In genomic region chr5:124209850-124210249, GRCm38 (mm10) we compare ENCODE assay signal across 14 mouse cellular contexts. TPM values are rescaled to one million over a fixed set of nuclear protein-coding genes. Genes with fewer than 3 reads are reported as not detected.
A peak's percentile ranks its signal among the peaks of the same experiment; 100 is the strongest.
DNase-seq lines count a peak whose midpoint lies in the region; ATAC-seq and TF ChIP-seq lines count a peak whose summit lies in the region.
"Had no signal": no experiment of that assay in that cellular context is flagged by ENCODE, and none has a peak within 500 bp of the region (broad histone marks: within the 10 kb centered on the region; RNA-seq: fewer than 3 reads in every experiment).

No protein-coding gene starts in this region.

- 32% methylated on average over 6 of the region's 6 CpGs for WGBS in heart, embryonic 15.5 days
- 24% methylated on average over 6 of the region's 6 CpGs for WGBS in liver, embryonic 12.5 days (ENCODE audit: insufficient replicate concordance)

- H3K4me1 ChIP-seq in heart, embryonic 15.5 days (replicated peaks) = peaks cover 93% of the 10 kb centered on the region
- H3K4me1 ChIP-seq in E14TG2a.4 (replicated peaks; ENCODE audit: low read depth, low read length) (peaks cover 91% of the 10 kb centered on the region), MEL (ENCODE audit: control insufficient read depth in 1 of 2, insufficient read depth in 2 of 2, low read length in 2 of 2) (peaks cover 1 to 4% of the 10 kb centered on the region in 2 experiments; a peak in 2 of 4 replicates)
- H3K4me1 ChIP-seq in liver, embryonic 12.5 days = peaks cover 90% of the 10 kb centered on the region

- no peak for ATAC-seq in heart, embryonic 15.5 days (replicated peaks; ENCODE audit: insufficient number of reproducible peaks, insufficient read depth, low FRiP score, low read depth)
- ATAC-seq in liver, embryonic 12.5 days = peak; percentile 88
- ATAC-seq: lung, postnatal 0 days had no signal

- TF ChIP-seq RAD21 in MEL (IDR thresholded peaks at IDR 0.05; ENCODE audit: low read depth, low read length) = no peak

- TF ChIP-seq EP300 in MEL (IDR thresholded peaks at IDR 0.05; ENCODE audit: low read depth in 1 of 2, low read length in 2 of 2) = no peak

- H3K4me3 ChIP-seq in heart, embryonic 15.5 days = no peak overlapping the region
- H3K4me3 ChIP-seq in E14TG2a.4 (replicated peaks; ENCODE audit: low read length) (peak overlapping the region; percentile 56), MEL (ENCODE audit: control insufficient read depth in 1 of 2, insufficient read depth in 1 of 2, low read depth in 2 of 2, low read length in 2 of 2) (no peak overlapping the region)
- H3K4me3 ChIP-seq in liver, embryonic 12.5 days = no peak overlapping the region
- H3K4me3 ChIP-seq: embryonic facial prominence, embryonic 13.5 days; limb, embryonic 12.5 days; neural tube, embryonic 15.5 days; stomach, embryonic 15.5 days had no signal

- peak overlapping the region; percentile 77 for H3K27ac ChIP-seq in heart, embryonic 15.5 days
- peak overlapping the region; percentile 19 for H3K27ac ChIP-seq in MEL (ENCODE audit: control insufficient read depth, low read depth, low read length)
- peak overlapping the region; percentile 80 for H3K27ac ChIP-seq in liver, embryonic 12.5 days
- H3K27ac ChIP-seq: embryonic facial prominence, embryonic 13.5 days; limb, embryonic 12.5 days; neural tube, embryonic 15.5 days; stomach, embryonic 15.5 days had no signal

- no peaks in the 10 kb centered on the region for H3K36me3 ChIP-seq in heart, embryonic 15.5 days
- no peaks in the 10 kb centered on the region for H3K36me3 ChIP-seq in E14TG2a.4 (ENCODE audit: insufficient read depth, low read length)
- H3K36me3 ChIP-seq in MEL (ENCODE audit: control insufficient read depth in 1 of 2, insufficient read depth in 2 of 2, low read length in 2 of 2) = no peaks in the 10 kb centered on the region
- H3K36me3 ChIP-seq in liver, embryonic 12.5 days = peaks cover 10% of the 10 kb centered on the region
- H3K36me3 ChIP-seq: limb, embryonic 12.5 days; stomach, embryonic 15.5 days had no signal

- H3K9ac ChIP-seq in heart, embryonic 15.5 days = no peak overlapping the region
- no peak overlapping the region for H3K9ac ChIP-seq in MEL (ENCODE audit: control insufficient read depth, low read depth, low read length, poor library complexity, severe bottlenecking)
- peak overlapping the region; percentile 17; the same call in 1 of the 2 replicates for H3K9ac ChIP-seq in liver, embryonic 12.5 days
- H3K9ac ChIP-seq: embryonic facial prominence, embryonic 13.5 days; limb, embryonic 12.5 days; neural tube, embryonic 15.5 days; stomach, embryonic 15.5 days had no signal

- TF ChIP-seq CTCF in E14TG2a.4 (conservative IDR thresholded peaks at IDR 0.05; ENCODE audit: low read length) (no peak), MEL (IDR thresholded peaks at IDR 0.05 in 2 of 3, conservative IDR thresholded peaks at IDR 0.05 in 1 of 3; ENCODE audit: control insufficient read depth in 1 of 3, insufficient read depth in 1 of 3, low read depth in 2 of 3, low read length in 3 of 3, poor library complexity in 1 of 3, severe bottlenecking in 1 of 3) (no peak)

- no peaks in the 10 kb centered on the region for H3K79me2 ChIP-seq in MEL (ENCODE audit: control insufficient read depth, insufficient read depth, low read length, poor library complexity)

- no peak for DNase-seq in heart, postnatal 4 days
- DNase-seq in MEL (ENCODE audit: low read depth, low spot score) = peak; percentile 46
- no peak for DNase-seq in cerebellum, adult 11-12 months
- no peak for DNase-seq in urinary bladder, postnatal 25 days (ENCODE audit: low spot score)
- DNase-seq: kidney, postnatal 4 days; spleen, adult 18-20 months had no signal

- H3K4me2 ChIP-seq in heart, embryonic 15.5 days = no peak overlapping the region
- peak overlapping the region; percentile 53 for H3K4me2 ChIP-seq in liver, embryonic 12.5 days
- H3K4me2 ChIP-seq: embryonic facial prominence, embryonic 13.5 days; limb, embryonic 12.5 days; neural tube, embryonic 15.5 days; stomach, embryonic 15.5 days had no signal

- TF ChIP-seq POLR2A in MEL (IDR thresholded peaks at IDR 0.05; ENCODE audit: control insufficient read depth in 1 of 2, insufficient read depth in 1 of 2, low read depth in 1 of 2, low read length in 2 of 2, poor library complexity in 1 of 2) = no peak

- no peaks in the 10 kb centered on the region for H3K9me3 ChIP-seq in heart, embryonic 15.5 days (replicated peaks)
- H3K9me3 ChIP-seq in E14TG2a.4 (ENCODE audit: low read length) (no peaks in the 10 kb centered on the region), MEL (replicated peaks; ENCODE audit: insufficient read depth, low read length) (no peaks in the 10 kb centered on the region)
- H3K9me3 ChIP-seq in liver, embryonic 12.5 days (replicated peaks) = no peaks in the 10 kb centered on the region
- H3K9me3 ChIP-seq: embryonic facial prominence, embryonic 13.5 days; limb, embryonic 12.5 days; neural tube, embryonic 15.5 days; stomach, embryonic 15.5 days had no signal

- no peaks in the 10 kb centered on the region for H3K27me3 ChIP-seq in heart, embryonic 15.5 days
- no peaks in the 10 kb centered on the region for H3K27me3 ChIP-seq in E14TG2a.4 (ENCODE audit: insufficient read depth, low read length)
- H3K27me3 ChIP-seq in MEL (ENCODE audit: control insufficient read depth in 1 of 2, insufficient read depth in 2 of 2, low read length in 2 of 2) = no peaks in the 10 kb centered on the region
- H3K27me3 ChIP-seq in liver, embryonic 12.5 days (replicated peaks) = no peaks in the 10 kb centered on the region
- H3K27me3 ChIP-seq: embryonic facial prominence, embryonic 13.5 days; limb, embryonic 12.5 days; neural tube, embryonic 15.5 days; stomach, embryonic 15.5 days had no signal

TF ChIP-seq in MEL, 35 proteins besides CTCF, POLR2A, EP300 and RAD21:
- TF ChIP-seq TAL1 (IDR thresholded peaks at IDR 0.05; ENCODE audit: low read length) = 0 out of 2 replicates have a peak, but pooled peaks have one; percentile 15
- TF ChIP-seq GATA1 (IDR thresholded peaks at IDR 0.05; ENCODE audit: low read depth, low read length) = 0 out of 2 replicates have a peak, but pooled peaks have one; percentile 3
- TF ChIP-seq SMC3 (IDR thresholded peaks at IDR 0.05; ENCODE audit: low read depth, low read length) = no peak

RNA-seq across cellular contexts. Expression of gene Pitpnm2, which starts 39.7 kb away (rescaled TPM):
- 4.9 and 7.9 TPM in 2 replicates for polyA plus RNA-seq in heart, embryonic 15.5 days (2015; fragmentation: Nextera tagmentation; extraction: Ambion mirVana)
- 10 to 100 TPM; 45.9 to 52.2 TPM for total RNA-seq in heart, postnatal 4 days (2021)
- 5.7 and 7.0 TPM in 2 replicates for total RNA-seq in MEL (2012; rRNA removed)
- 10 to 100 TPM in 1 of 2 experiments, not detected in 1; 22.2 TPM for polyA plus RNA-seq in MEL (2012; ENCODE audit: insufficient read depth in 1 of 2, insufficient read length in 2 of 2, low read depth in 1 of 2, low replicate concordance in 2 of 2, missing spikeins in 1 of 2)
- 2.5 and 3.7 TPM in 2 replicates for polyA plus RNA-seq in liver, embryonic 12.5 days (2016; fragmentation: Nextera tagmentation; extraction: Ambion mirVana)

Comparison
In these comparisons a context has a peak if more than half of its experiments do, and no peak if none do; other contexts are left out.
1. H3K27ac ChIP-seq: peak in every context shown above with its lines; median percentile 80 in liver, embryonic 12.5 days; 77 in heart, embryonic 15.5 days; 19 in MEL.